Mouse (Mus musculus): ENCODE data around the gene Syt12. TPM values are rescaled to one million over a fixed set of nuclear protein-coding genes. Genes with fewer than 3 reads are reported as not detected.

Gene Syt12
- polyA plus RNA-seq (2015; fragmentation: Nextera tagmentation; extraction: Ambion mirVana) = 0.94 and 1.1 TPM in 2 replicates

DNA sequence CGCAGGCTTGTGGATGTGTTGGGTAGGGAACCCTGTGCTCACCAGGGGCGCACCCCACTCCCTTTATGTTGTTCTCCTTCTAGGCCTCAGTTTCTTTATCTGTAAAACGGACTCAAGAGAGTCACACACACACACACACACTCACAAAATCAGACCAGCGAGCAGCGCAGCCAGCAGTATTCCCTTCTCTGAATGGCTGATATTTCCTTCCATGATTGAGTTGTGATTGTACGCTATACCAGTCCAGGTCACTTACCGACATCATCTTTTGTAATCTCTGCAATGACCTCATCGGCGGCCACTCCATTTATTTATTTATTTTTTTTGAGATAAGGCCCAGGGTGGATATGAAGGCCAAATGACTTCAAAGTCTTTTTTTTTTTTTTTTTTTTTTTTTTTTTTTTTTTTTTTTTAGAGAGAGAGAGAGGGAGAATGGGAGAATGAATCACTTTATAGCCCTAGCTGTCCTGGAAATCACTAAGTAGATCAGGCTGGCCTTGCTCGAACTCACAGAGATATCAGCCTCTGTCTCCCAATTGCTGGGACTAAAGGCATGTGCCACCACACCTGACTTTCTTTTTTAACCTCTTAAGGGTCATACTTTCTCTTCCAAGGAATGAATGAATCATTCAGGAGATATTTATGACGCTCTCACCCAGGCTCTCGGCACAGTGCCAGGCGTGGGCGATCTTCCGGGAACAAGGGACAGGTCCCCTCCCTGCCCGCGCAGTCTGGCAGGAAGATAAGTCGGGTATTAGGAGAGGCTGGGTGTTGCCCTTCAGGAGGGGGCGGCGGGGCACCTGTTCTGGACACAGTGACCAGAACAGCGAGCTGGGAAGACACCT lies at the start of gene Syt12:
TSS of gene Syt12 (minus strand) at position 103 of the 845 bp plus-strand sequence.
- Histone ChIP-seq H3K36me3 (no peaks in the 10 kb centered on the region), H3K9ac (peak within 1 kb of the TSS; percentile 80), H3K4me1 (peaks cover 15% of the 10 kb centered on the region), H3K4me3 (peak within 1 kb of the TSS; percentile 63), H3K27me3 (replicated peaks) (peaks cover 56% of the 10 kb centered on the region), H3K4me2 (peak within 1 kb of the TSS; percentile 85), H3K9me3 (no peaks in the 10 kb centered on the region), H3K27ac (replicated peaks) (no peak within 1 kb of the TSS)
- ATAC-seq (ENCODE audit: extremely low read depth, insufficient number of reproducible peaks, low FRiP score, low TSS enrichment) = no peak
- 11% methylated on average over 21 of the region's 21 CpGs for WGBS

DNA sequence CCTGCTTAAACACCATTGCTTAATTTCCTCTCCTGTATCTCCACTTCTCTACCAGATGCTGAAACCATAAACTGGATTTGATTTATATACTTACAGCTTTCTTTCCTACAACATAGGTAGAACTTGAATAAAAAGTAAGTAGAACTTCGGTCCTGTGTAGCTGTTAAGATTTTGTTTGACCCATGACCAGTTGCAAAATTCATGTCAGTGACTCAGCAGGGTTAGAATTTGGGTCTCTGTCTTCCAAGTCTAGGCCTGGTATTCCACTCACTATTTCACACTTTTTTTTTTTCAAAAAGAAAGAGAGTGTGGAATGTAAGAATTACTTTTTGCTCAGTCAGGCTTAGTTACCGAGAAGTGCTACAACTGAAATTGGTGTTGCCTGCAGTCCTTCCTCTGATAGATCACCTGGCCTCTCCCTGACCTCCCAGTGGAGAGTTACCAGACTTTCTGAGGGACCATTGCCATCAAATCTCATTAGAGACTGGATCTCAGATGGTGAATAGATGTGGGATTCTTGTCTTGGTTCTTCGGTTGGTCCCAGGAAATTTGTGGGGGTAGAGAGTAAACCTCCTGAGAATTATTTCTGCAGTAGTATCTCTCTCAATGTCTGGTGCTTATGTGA lies 44.3 kb upstream of the Syt12 start:
- H3K9me3 ChIP-seq = no peaks in the 10 kb centered on the region
- 81% methylated on average over 3 of the region's 3 CpGs for WGBS
- H3K27ac ChIP-seq (replicated peaks) = no peak overlapping the region
- no peaks in the 10 kb centered on the region for H3K27me3 ChIP-seq (replicated peaks)
- H3K4me3 ChIP-seq = no peak overlapping the region
- H3K4me1 ChIP-seq = 0 out of 2 replicates have a peak, but pooled peaks cover 3% of the 10 kb centered on the region
- H3K36me3 ChIP-seq = no peaks in the 10 kb centered on the region
- no peak overlapping the region for H3K4me2 ChIP-seq
- ATAC-seq (ENCODE audit: extremely low read depth, insufficient number of reproducible peaks, low FRiP score, low TSS enrichment) = no peak
- H3K9ac ChIP-seq = no peak overlapping the region

DNA sequence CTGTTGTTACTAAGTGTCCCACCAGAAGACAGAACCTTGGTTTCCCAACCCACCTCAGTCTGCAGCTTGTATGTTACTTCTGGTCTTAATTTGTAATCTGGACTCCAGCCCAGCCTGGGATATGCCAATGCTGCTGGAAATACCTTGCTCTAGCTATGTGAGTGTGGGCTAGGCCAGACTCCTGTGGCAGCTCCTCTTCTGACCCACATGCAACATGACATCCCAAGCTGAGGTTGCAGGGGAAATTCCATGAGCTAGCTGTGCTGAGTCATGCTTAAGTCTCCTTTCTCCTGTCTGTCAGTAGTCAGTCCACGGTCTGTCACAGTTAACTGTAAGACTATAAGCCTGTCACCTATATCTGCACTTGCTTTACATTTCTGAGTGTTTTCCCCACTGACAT lies 40.2 kb upstream of the Syt12 start:
- no peak overlapping the region for H3K27ac ChIP-seq (replicated peaks)
- peaks cover 15% of the 10 kb centered on the region for H3K4me1 ChIP-seq
- no peaks in the 10 kb centered on the region; the same call in 1 of the 2 replicates for H3K27me3 ChIP-seq (replicated peaks)
- H3K9ac ChIP-seq = no peak overlapping the region
- no peak overlapping the region for H3K4me3 ChIP-seq
- WGBS = 77% methylated on average over 1 of the region's 1 CpGs
- no peaks in the 10 kb centered on the region for H3K9me3 ChIP-seq
- no peaks in the 10 kb centered on the region for H3K36me3 ChIP-seq
- no peak overlapping the region for H3K4me2 ChIP-seq
- ATAC-seq (ENCODE audit: extremely low read depth, insufficient number of reproducible peaks, low FRiP score, low TSS enrichment) = no peak

DNA sequence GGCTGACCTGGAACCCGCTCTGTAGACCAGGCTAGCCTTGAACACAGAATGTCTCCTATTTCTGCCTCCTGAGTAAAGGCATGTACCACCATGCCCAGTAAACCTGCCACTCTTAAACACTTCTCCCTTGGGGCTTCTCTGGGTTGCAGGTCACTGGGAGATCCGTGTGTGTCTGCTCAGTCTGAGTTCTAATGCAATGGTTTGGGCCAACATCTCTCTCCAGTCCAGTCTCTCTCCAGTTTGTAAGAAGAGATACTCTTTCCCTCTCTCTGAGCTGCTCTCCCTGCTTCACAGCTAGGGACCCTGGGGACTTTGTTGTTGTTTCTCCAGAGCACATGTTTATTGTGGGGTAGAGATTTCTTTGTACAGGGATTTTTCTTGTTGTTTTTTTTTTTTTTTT lies 39.0 kb upstream of the Syt12 start:
- Histone ChIP-seq H3K27me3 (replicated peaks) (peaks cover 10% of the 10 kb centered on the region), H3K9ac (no peak overlapping the region), H3K9me3 (no peaks in the 10 kb centered on the region), H3K4me2 (no peak overlapping the region), H3K27ac (replicated peaks) (no peak overlapping the region), H3K4me1 (peaks cover 15% of the 10 kb centered on the region), H3K4me3 (no peak overlapping the region), H3K36me3 (no peaks in the 10 kb centered on the region)
- WGBS = 66% methylated on average over 2 of the region's 2 CpGs
- ATAC-seq (ENCODE audit: extremely low read depth, insufficient number of reproducible peaks, low FRiP score, low TSS enrichment) = no peak

DNA sequence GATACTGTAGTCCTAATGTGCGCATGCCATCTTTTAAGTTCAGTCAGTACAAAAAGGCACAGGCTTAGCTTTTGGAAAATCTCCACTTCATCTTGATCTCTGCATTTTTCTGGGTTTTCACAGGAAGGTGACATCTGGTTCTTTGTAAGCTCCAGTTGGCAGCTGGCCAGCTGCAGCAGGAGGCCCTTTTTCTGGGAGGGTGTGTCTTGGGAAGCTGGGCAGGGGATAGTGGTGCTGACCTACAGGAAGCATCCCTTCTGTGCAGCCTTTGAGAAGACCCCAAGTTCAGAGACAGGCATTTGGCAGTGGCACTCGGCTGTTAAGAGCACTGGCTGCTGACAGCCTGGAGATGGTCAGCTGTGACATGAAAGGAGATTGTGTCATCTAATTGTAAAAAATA lies 38.5 kb upstream of the Syt12 start:
- no peak overlapping the region for H3K4me3 ChIP-seq
- no peak for ATAC-seq (ENCODE audit: extremely low read depth, insufficient number of reproducible peaks, low FRiP score, low TSS enrichment)
- no peaks in the 10 kb centered on the region for H3K36me3 ChIP-seq
- H3K9me3 ChIP-seq = no peaks in the 10 kb centered on the region
- H3K27me3 ChIP-seq (replicated peaks) = peaks cover 10% of the 10 kb centered on the region
- 0 out of 2 replicates have a peak overlapping the region, but pooled peaks have one; percentile 1 for H3K9ac ChIP-seq
- H3K4me2 ChIP-seq = no peak overlapping the region
- H3K4me1 ChIP-seq = peaks cover 20% of the 10 kb centered on the region
- 0 out of 2 replicates have a peak overlapping the region, but pooled peaks have one; percentile 20 for H3K27ac ChIP-seq (replicated peaks)
- WGBS = 35% methylated on average over 2 of the region's 2 CpGs

DNA sequence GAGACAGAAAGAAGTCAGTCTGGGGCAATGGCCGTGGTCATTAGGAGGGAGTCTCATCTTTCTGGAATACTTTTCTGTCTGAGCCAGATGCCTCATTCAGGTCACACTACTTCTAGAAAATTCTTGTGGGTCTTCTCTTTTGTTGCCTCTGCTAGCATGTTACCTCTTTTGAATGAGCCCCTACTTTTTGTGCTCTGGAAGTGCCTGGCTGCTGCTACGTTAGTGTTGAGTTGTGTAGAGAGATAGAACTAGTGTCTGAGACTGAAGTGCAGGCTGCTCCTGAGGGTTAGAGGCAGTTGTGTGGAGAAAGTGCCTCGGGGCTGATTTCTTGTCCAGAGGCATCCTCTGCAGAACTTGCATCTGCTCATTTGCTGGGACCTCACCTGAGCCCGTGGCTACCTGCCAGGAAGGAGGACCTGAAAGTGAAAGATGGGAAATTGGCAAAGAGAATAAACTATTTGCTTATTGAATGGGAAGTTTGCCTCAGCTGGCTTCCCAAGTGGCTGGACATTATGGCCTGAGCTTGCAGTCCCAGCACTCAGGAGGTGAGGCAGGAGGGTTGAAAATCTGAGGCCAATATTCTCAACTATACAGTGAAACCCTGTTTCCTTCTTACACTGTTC lies 36.1 kb upstream of the Syt12 start:
- Histone ChIP-seq H3K27ac (replicated peaks) (no peak overlapping the region), H3K36me3 (no peaks in the 10 kb centered on the region), H3K9ac (no peak overlapping the region), H3K4me2 (no peak overlapping the region), H3K9me3 (no peaks in the 10 kb centered on the region), H3K4me3 (no peak overlapping the region), H3K4me1 (peaks cover 27% of the 10 kb centered on the region), H3K27me3 (replicated peaks) (peaks cover 10% of the 10 kb centered on the region)
- no peak for ATAC-seq (ENCODE audit: extremely low read depth, insufficient number of reproducible peaks, low FRiP score, low TSS enrichment)
- 62% methylated on average over 4 of the region's 4 CpGs for WGBS

DNA sequence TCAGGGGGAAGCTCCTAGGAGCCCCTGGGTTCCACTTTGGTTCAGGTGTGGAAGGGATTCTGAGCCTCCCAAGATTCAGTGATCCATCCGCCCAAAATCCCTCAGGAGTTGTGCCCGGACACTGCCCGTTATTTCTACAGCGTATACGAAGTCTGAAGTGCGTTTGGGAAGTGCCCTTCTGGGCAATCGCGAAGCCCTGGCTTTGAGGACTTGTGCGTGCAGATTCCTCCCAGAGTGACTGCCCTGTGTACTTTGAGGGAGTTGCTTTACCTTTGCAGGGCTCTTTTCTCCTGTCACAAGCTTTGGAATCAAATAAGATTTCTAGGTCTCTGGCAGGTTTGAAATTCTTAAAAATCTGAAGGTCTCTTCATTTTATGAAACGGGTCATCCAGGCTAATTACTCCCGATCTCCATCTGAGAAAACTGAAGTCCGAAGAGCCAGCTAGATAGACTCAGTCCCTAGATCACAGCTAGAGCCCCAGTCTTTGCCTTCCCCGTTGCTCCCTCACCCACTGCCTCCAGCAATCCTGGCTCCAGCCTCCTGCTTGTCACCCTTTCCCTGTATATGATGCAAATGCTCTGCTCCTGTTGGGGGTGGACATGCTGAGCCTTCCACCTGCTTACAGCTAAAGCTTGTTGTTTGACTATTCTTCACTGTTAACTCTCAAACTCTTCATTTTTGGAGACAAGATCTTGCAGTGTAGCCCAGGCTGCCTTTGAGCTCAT lies 34.0 kb upstream of the Syt12 start:
- Histone ChIP-seq H3K36me3 (no peaks in the 10 kb centered on the region), H3K4me2 (peak overlapping the region; percentile 95), H3K4me1 (peaks cover 23% of the 10 kb centered on the region), H3K4me3 (peak overlapping the region; percentile 65), H3K9ac (peak overlapping the region; percentile 77), H3K9me3 (no peaks in the 10 kb centered on the region), H3K27ac (replicated peaks) (no peak overlapping the region), H3K27me3 (replicated peaks) (peaks cover 10% of the 10 kb centered on the region)
- ATAC-seq (ENCODE audit: extremely low read depth, insufficient number of reproducible peaks, low FRiP score, low TSS enrichment) = no peak
- WGBS = 11% methylated on average over 13 of the region's 13 CpGs

DNA sequence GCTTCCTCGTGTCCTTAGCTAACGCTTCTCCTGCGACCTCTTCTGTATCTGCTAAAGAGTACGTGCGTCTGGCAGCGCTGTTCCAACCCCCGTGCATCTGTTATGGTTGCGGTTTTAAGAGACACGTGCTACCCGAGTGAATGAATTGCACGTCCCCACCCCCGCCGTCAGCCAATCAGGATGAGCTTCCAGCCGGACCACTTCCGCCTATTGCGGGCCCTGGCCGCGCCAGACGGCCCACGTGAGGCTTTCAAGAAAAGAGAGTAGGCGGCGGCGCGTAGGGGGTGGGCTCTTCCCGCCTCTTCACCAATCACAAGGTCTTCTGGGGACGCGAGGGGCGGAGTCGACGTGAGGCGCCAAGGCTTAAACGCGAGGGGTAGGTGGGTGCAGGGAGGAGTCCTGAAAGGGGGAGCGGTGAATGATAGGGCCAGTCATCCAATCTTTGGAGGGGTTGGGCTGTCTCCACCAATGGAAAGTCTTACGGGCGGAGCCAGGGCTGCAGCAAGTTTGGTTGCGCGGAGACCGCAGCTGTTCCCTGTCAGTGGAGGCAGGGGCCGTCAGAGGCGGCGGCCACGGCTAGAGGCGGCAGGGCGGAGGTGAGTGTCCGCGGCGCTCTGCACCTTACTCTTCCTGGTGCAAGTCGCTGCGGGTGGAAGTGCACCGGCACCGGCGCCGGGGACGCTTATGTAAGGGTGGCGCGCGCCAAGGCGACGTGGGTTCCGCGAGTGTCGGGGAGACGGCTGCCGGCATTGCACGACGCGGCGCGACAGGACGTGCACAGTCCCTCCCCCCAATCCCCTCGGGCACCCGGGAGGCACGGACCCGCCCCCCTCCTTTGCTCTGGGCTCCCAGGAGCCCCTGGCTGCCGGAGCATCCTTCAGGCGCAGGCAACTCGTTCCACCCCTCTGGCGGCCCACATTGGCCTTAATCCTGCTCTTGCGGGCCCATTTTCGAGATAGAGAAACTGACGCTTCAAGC lies 33.0 kb upstream of the Syt12 start, which contains the start of gene Pcx:
TSS of gene Pcx (plus strand) at position 487 of the 978 bp plus-strand sequence.
- H3K4me1 ChIP-seq = peaks cover 13% of the 10 kb centered on the region
- H3K27me3 ChIP-seq (replicated peaks) = peaks cover 10% of the 10 kb centered on the region
- H3K9me3 ChIP-seq = no peaks in the 10 kb centered on the region
- WGBS = under 1% methylated on average over 82 of the region's 82 CpGs
- H3K9ac ChIP-seq = peak within 1 kb of the TSS; percentile 77
- peak within 1 kb of the TSS; percentile 95 for H3K4me2 ChIP-seq
- peak within 1 kb of the TSS; percentile 65 for H3K4me3 ChIP-seq
- peak within 1 kb of the TSS; percentile 2; the same call in 1 of the 2 replicates for H3K27ac ChIP-seq (replicated peaks)
- H3K36me3 ChIP-seq = no peaks in the 10 kb centered on the region
- ATAC-seq (ENCODE audit: extremely low read depth, insufficient number of reproducible peaks, low FRiP score, low TSS enrichment) = peak; percentile 98

DNA sequence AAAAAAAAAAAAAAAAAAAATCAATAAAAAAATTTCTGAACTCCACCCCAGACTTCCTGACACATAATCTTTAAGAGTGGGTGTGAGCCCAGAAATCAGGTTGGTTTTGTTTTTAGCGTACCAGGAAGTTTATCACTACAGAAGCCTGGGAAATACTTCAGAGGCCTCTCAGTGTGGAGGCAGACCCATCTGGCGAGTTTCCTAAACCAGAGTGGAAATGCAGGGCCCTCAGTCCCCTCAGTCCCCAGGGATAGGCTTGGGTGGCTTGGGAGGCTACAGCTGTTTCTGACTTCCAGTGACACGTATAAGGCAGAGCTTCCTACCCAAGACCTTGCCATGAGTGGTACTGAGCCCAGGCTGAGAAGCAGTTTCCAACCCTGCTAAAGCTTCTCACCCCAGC lies 30.5 kb upstream of the Syt12 start:
- no peak overlapping the region for H3K27ac ChIP-seq (replicated peaks)
- no peaks in the 10 kb centered on the region for H3K36me3 ChIP-seq
- peaks cover 10% of the 10 kb centered on the region for H3K27me3 ChIP-seq (replicated peaks)
- H3K9ac ChIP-seq = no peak overlapping the region
- WGBS = 54% methylated on average over 3 of the region's 3 CpGs
- H3K9me3 ChIP-seq = no peaks in the 10 kb centered on the region
- H3K4me2 ChIP-seq = no peak overlapping the region
- H3K4me1 ChIP-seq = peaks cover 14% of the 10 kb centered on the region
- ATAC-seq (ENCODE audit: extremely low read depth, insufficient number of reproducible peaks, low FRiP score, low TSS enrichment) = no peak
- no peak overlapping the region for H3K4me3 ChIP-seq

DNA sequence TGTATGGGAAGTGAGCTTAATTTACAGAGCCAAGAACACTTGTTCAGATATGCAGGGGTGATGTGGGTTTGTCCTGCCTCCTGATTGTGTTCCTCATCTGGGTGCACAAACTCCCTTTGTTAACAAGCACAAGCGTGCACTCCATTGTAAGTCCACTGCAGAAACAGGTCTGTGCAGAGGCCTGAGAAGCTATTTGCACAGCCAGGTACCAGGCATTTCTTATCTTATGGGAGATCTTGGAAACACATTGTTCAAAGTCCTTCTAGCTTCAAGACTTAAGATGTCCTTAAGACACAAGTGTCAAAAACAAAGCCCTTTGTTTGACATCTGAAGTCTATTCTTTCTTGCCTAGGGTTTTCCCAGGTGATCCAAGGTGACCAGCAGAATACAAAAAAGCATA lies 27.6 kb upstream of the Syt12 start:
- 97% methylated on average over 1 of the region's 1 CpGs for WGBS
- Histone ChIP-seq H3K4me2 (no peak overlapping the region), H3K4me3 (no peak overlapping the region), H3K27ac (replicated peaks) (no peak overlapping the region), H3K9ac (no peak overlapping the region), H3K9me3 (no peaks in the 10 kb centered on the region), H3K4me1 (peaks cover 12% of the 10 kb centered on the region), H3K27me3 (replicated peaks) (no peaks in the 10 kb centered on the region), H3K36me3 (no peaks in the 10 kb centered on the region)
- ATAC-seq (ENCODE audit: extremely low read depth, insufficient number of reproducible peaks, low FRiP score, low TSS enrichment) = no peak

All from heart, embryonic 13.5 days (tissue).